Mouse (Mus musculus) G1E (cell line): ENCODE measurements around the gene Kif1c.

ENCODE experiments used
- CTCF ChIP-seq: IDR thresholded peaks from 2 replicates; pipeline ENCODE4 v1.5.1; 2012; ENCODE audit warnings: low read depth, low read length, inconsistent platforms, mixed read lengths
- GATA1 ChIP-seq: IDR thresholded peaks from 2 replicates; pipeline ENCODE4 v1.6.1; 2012; ENCODE audit warnings: borderline replicate concordance, low read length, inconsistent platforms, mixed read lengths
- GATA2 ChIP-seq: IDR thresholded peaks from 2 replicates; pipeline ENCODE4 v1.6.1; 2012; ENCODE audit warnings: low read depth, low read length, inconsistent platforms, borderline replicate concordance
- TAL1 ChIP-seq: conservative IDR thresholded peaks from 2 replicates; pipeline ENCODE4 v1.6.1; 2012; ENCODE audit warnings: low read depth, low read length, inconsistent platforms, mixed read lengths

- no peak for TF ChIP-seq CTCF
- TF ChIP-seq GATA2 = no peak
- TF ChIP-seq GATA1 = no peak
- TF ChIP-seq TAL1 = no peak
Observed at GRCm38 (mm10) chr11:70753146-70753545, 52.8 kb downstream of the Kif1c start.
